Mouse (Mus musculus) liver, postnatal 0 days (tissue): ENCODE results near the gene Ncln.

ENCODE experiments used
- CTCF ChIP-seq: sonication (generic); IDR thresholded peaks from 2 replicates; pipeline ENCODE4 v1.5.1; 2016; ENCODE audit warnings: antibody characterized with exemption, low read depth
- EP300 ChIP-seq: IDR thresholded peaks from 2 replicates; pipeline ENCODE4 v1.6.1; 2016; ENCODE audit warnings: antibody characterized with exemption, low read depth, mild to moderate bottlenecking

GRCm38 (mm10) chr10:81464405-81465264, 31.6 kb downstream of the Ncln start:
- TF ChIP-seq CTCF = no peak
- TF ChIP-seq EP300 = no peak
